Mouse (Mus musculus): Measurements from ENCODE around the gene Stk19. TPM values are rescaled to one million over a fixed set of nuclear protein-coding genes. Genes with fewer than 3 reads are reported as not detected.

The Stk19 gene
- 80.0 and 80.7 TPM in 2 replicates for polyA plus RNA-seq (2012; rRNA removed)

GRCm38 (mm10) chr17:34836856-34837221 is at the start of gene Stk19, which contains the start of gene Dxo:
Gene Stk19, minus strand, starts transcription at chr17:34836945.
Gene Dxo, plus strand, starts transcription at chr17:34837019.
- TF ChIP-seq CTCF (IDR thresholded peaks at IDR 0.05; ENCODE audit: extremely low read depth, insufficient read depth, low read length) (no peak), POLR2A (IDR thresholded peaks at IDR 0.05; ENCODE audit: extremely low read depth, insufficient read depth, low read length) (peak; percentile 80)
- H3K4me1 ChIP-seq (ENCODE audit: control insufficient read depth, insufficient read depth, low read length): peaks cover 2% of the 10 kb centered on the region; the same call in 1 of the 2 replicates
- H3K27ac ChIP-seq (ENCODE audit: insufficient read depth, low read length): peak within 1 kb of the TSS; percentile 73
- peak within 1 kb of the TSS; percentile 97 for H3K4me3 ChIP-seq (ENCODE audit: insufficient read depth, low read length)

GRCm38 (mm10) chr17:34885615-34886014 is 48.9 kb upstream of the Stk19 start:
- H3K4me3 ChIP-seq (ENCODE audit: insufficient read depth, low read length): no peak overlapping the region
- no peaks in the 10 kb centered on the region for H3K4me1 ChIP-seq (ENCODE audit: control insufficient read depth, insufficient read depth, low read length)
- H3K27ac ChIP-seq (ENCODE audit: insufficient read depth, low read length): no peak overlapping the region
- TF ChIP-seq CTCF (IDR thresholded peaks at IDR 0.05; ENCODE audit: extremely low read depth, insufficient read depth, low read length) (no peak), POLR2A (IDR thresholded peaks at IDR 0.05; ENCODE audit: extremely low read depth, insufficient read depth, low read length) (no peak)

- no peak overlapping the region for H3K4me3 ChIP-seq (ENCODE audit: insufficient read depth, low read length)
- no peaks in the 10 kb centered on the region for H3K4me1 ChIP-seq (ENCODE audit: control insufficient read depth, insufficient read depth, low read length)
- no peak overlapping the region for H3K27ac ChIP-seq (ENCODE audit: insufficient read depth, low read length)
- TF ChIP-seq CTCF (IDR thresholded peaks at IDR 0.05; ENCODE audit: extremely low read depth, insufficient read depth, low read length) (no peak), POLR2A (IDR thresholded peaks at IDR 0.05; ENCODE audit: extremely low read depth, insufficient read depth, low read length) (no peak)
Measured at GRCm38 (mm10) chr17:34884704-34885103, 48.0 kb upstream of the Stk19 start.

GRCm38 (mm10) chr17:34883332-34883731 is 46.6 kb upstream of the Stk19 start:
- H3K4me3 ChIP-seq (ENCODE audit: insufficient read depth, low read length): no peak overlapping the region
- TF ChIP-seq POLR2A (IDR thresholded peaks at IDR 0.05; ENCODE audit: extremely low read depth, insufficient read depth, low read length) (no peak), CTCF (IDR thresholded peaks at IDR 0.05; ENCODE audit: extremely low read depth, insufficient read depth, low read length) (no peak)
- H3K4me1 ChIP-seq (ENCODE audit: control insufficient read depth, insufficient read depth, low read length): no peaks in the 10 kb centered on the region
- H3K27ac ChIP-seq (ENCODE audit: insufficient read depth, low read length): no peak overlapping the region

GRCm38 (mm10) chr17:34881683-34882310 is 45.1 kb upstream of the Stk19 start, which contains the start of gene Gm20547:
Gene Gm20547, minus strand, starts transcription at chr17:34882042.
- Histone ChIP-seq H3K4me3 (ENCODE audit: insufficient read depth, low read length) (no peak within 1 kb of the TSS), H3K27ac (ENCODE audit: insufficient read depth, low read length) (no peak within 1 kb of the TSS), H3K4me1 (ENCODE audit: control insufficient read depth, insufficient read depth, low read length) (no peaks in the 10 kb centered on the region)
- TF ChIP-seq POLR2A (IDR thresholded peaks at IDR 0.05; ENCODE audit: extremely low read depth, insufficient read depth, low read length) (no peak), CTCF (IDR thresholded peaks at IDR 0.05; ENCODE audit: extremely low read depth, insufficient read depth, low read length) (no peak)

GRCm38 (mm10) chr17:34881166-34881565 is 44.4 kb upstream of the Stk19 start:
- H3K27ac ChIP-seq (ENCODE audit: insufficient read depth, low read length): no peak overlapping the region
- TF ChIP-seq CTCF (IDR thresholded peaks at IDR 0.05; ENCODE audit: extremely low read depth, insufficient read depth, low read length) (no peak), POLR2A (IDR thresholded peaks at IDR 0.05; ENCODE audit: extremely low read depth, insufficient read depth, low read length) (no peak)

GRCm38 (mm10) chr17:34879336-34879879 is 42.7 kb upstream of the Stk19 start, which contains the start of gene Zbtb12:
Gene Zbtb12, plus strand, starts transcription at chr17:34879483.
- no peaks in the 10 kb centered on the region for H3K4me1 ChIP-seq (ENCODE audit: control insufficient read depth, insufficient read depth, low read length)
- no peak within 1 kb of the TSS for H3K27ac ChIP-seq (ENCODE audit: insufficient read depth, low read length)
- no peak for TF ChIP-seq CTCF (IDR thresholded peaks at IDR 0.05; ENCODE audit: extremely low read depth, insufficient read depth, low read length)
- no peak for TF ChIP-seq POLR2A (IDR thresholded peaks at IDR 0.05; ENCODE audit: extremely low read depth, insufficient read depth, low read length)
- no peak within 1 kb of the TSS for H3K4me3 ChIP-seq (ENCODE audit: insufficient read depth, low read length)

More at GRCm38 (mm10) chr17:34881166-34881565, 44.4 kb upstream of the Stk19 start:
- Histone ChIP-seq H3K4me1 (ENCODE audit: control insufficient read depth, insufficient read depth, low read length) (no peaks in the 10 kb centered on the region), H3K4me3 (ENCODE audit: insufficient read depth, low read length) (no peak overlapping the region)

- Histone ChIP-seq H3K4me3 (ENCODE audit: insufficient read depth, low read length) (no peak overlapping the region), H3K27ac (ENCODE audit: insufficient read depth, low read length) (no peak overlapping the region), H3K4me1 (ENCODE audit: control insufficient read depth, insufficient read depth, low read length) (no peaks in the 10 kb centered on the region)
- TF ChIP-seq CTCF (IDR thresholded peaks at IDR 0.05; ENCODE audit: extremely low read depth, insufficient read depth, low read length) (no peak), POLR2A (IDR thresholded peaks at IDR 0.05; ENCODE audit: extremely low read depth, insufficient read depth, low read length) (no peak)
Measured at GRCm38 (mm10) chr17:34874321-34874720, 37.6 kb upstream of the Stk19 start.

GRCm38 (mm10) chr17:34865981-34866380 is 29.2 kb upstream of the Stk19 start:
- Histone ChIP-seq H3K27ac (ENCODE audit: insufficient read depth, low read length) (no peak overlapping the region), H3K4me1 (ENCODE audit: control insufficient read depth, insufficient read depth, low read length) (no peaks in the 10 kb centered on the region), H3K4me3 (ENCODE audit: insufficient read depth, low read length) (no peak overlapping the region)
- no peak for TF ChIP-seq POLR2A (IDR thresholded peaks at IDR 0.05; ENCODE audit: extremely low read depth, insufficient read depth, low read length)

All from cortical plate, adult 2 months (tissue).